Mouse (Mus musculus): Measurements from ENCODE around the gene Sgms1.

Gene Sgms1

GRCm38 (mm10) chr19:32356166-32356565, 33.3 kb downstream of the Sgms1 start:
- DNase-seq (ENCODE audit: low spot score): no peak

GRCm38 (mm10) chr19:32353447-32353846, 36.1 kb downstream of the Sgms1 start:
- DNase-seq (ENCODE audit: low spot score): no peak

DNA sequence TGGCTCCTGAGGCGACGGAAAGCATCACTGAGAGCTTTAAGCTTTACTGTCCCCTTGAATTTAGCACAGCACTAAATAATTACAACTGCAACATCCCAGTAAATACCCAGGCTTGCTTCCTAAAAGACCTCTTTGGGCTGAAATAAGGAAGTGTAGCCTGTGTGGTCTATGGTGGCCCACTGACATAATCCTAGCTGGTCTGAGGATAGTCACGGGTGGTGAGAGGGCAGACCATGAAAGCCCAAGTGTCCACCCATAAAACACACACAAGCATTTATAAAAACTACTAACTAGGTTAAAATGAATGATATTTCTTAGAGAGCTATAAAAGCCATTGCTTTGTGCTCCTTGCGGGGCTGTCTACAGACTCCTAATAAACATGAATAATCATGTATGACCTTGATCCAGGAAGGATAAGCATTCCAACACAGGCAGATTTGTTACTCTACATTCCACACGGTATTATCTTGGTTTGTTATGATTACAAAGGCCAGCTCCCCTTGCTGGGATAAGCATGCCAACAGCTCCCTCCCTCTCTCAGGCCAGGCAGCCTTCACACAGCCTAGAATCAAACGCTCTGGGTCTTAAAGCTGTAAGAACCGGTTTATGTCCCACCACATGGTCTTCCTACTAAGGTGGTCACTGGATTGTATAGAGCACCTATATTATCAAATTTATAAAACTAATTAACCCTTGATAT, 40.4 kb downstream of the Sgms1 start:
- no peak for DNase-seq (ENCODE audit: low spot score)

- DNase-seq (ENCODE audit: low spot score): no peak
These were observed 42.0 kb downstream of the Sgms1 start for GRCm38 (mm10) chr19:32347491-32347890.

DNA sequence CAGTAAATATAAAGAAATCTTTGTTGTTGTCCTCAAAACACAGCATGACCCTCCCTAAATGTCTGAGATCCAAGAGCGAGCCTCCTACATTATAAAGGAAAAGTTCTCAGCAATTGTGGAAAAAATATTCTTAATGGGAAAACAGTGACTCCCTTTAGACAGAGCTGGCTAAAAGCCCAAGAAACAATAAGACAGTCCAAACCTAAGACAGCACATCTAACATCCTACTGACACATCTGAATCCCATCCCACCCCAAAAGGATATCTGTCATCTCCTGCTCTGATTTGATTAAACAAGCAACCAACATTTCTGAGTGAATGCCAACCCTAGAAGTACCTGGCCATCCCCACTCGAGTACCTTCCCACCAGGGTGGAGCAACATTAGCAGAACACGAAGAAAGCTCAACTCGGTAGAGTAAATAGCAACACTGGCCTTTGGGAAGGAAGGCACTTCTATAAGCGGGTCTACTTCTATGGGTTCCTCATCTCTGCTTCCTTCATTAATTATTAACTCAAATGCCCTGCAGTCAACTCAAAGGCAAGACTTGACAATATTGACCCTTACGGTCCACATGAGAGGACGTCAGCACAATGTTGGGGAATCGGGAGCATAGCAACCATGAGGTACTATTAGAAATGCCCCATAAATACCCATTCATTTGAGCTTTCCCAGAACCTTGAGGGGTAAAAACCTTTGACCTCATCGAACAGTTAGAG, 42.7 kb downstream of the Sgms1 start:
- no peak for DNase-seq (ENCODE audit: low spot score)

DNA sequence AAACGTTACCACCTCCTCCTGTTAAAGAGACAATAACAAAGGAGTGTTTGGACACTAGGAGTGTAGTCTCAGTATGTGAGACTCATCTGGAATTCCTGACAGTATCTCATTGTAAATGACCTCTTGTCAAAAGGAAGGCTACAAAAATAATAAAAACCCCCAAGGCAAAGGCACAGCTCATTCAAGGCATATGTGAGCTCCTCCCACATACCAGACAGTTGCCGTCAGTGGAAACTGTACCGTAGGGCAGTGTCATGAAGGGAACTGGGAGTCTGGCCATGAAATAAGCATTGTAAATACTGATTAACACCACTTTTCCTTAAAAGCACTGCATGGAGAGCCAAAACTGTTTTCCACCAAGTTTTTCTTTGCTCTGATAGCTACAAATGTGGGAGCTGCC, 43.3 kb downstream of the Sgms1 start:
- no peak for DNase-seq (ENCODE audit: low spot score)

GRCm38 (mm10) chr19:32345181-32345745, 44.3 kb downstream of the Sgms1 start:
- DNase-seq (ENCODE audit: low spot score): no peak

DNA sequence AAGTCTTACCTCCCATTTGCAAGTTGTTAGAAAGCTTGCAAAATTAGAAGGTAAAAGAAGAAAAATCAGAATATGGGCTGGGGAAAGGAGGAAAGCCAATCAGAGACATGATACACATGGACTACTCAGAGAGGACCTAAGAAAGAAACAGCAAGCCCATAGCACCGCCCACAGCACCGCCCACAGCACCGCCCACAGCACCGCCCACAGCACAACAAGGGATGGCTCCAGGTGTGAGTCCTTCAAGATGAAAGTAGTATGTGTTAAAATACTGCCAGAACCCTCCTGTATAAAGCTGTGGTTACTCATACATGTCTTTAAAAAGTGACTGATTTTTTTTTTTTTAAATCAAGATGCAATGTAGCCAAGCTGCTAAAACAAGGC, 44.8 kb downstream of the Sgms1 start:
- DNase-seq (ENCODE audit: low spot score): no peak

- no peak for DNase-seq (ENCODE audit: low spot score)
These were observed 45.4 kb downstream of the Sgms1 start for GRCm38 (mm10) chr19:32343937-32344737.

DNA sequence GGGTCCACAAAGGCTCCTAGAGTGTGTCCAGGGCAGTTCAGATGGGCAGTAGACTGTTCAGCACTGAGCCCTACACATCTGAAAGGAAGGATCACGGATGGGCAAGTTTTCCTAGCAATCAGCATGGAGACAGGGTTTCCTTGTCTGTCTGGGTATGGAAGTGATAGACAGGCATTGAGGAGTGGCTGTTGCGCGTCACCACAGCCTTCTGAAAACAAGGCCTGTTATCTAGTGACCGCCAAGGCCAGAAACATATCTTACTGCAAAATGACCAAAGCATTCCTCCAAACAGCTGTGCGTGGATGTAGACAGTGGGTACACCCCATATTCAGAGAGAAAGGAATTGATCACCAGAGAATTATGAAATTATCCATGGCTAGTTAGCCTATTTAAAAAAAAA, 47.1 kb downstream of the Sgms1 start:
- no peak for DNase-seq (ENCODE audit: low spot score)

GRCm38 (mm10) chr19:32341091-32341490, 48.4 kb downstream of the Sgms1 start:
- DNase-seq (ENCODE audit: low spot score): no peak

- no peak for DNase-seq (ENCODE audit: low spot score)
These were observed 49.3 kb downstream of the Sgms1 start for GRCm38 (mm10) chr19:32340168-32340567.

GRCm38 (mm10) chr19:32337708-32338107, 51.8 kb downstream of the Sgms1 start:
- no peak for DNase-seq (ENCODE audit: low spot score)

DNA sequence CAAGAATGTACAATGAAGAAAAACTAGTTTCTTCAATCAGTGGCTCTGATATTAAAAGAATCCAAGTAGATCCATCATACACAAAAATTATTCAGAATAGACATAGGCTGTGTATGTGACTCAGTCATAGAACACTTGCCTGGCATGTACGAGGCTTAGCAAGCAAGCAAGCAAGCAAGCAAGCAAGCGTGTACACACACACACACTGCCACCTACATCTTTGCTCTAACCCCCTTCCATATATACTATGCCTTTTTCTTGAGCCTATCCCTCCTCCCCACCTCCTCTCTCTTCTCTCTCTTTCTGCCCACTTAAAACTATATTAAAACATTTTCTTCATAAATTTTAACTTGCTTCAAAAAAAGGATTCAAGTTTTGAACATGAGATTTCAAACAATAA, 54.8 kb downstream of the Sgms1 start:
- DNase-seq (ENCODE audit: low spot score): no peak

- DNase-seq (ENCODE audit: low spot score): no peak
These were observed 56.0 kb downstream of the Sgms1 start for GRCm38 (mm10) chr19:32333544-32333943.

GRCm38 (mm10) chr19:32332779-32333460, 56.6 kb downstream of the Sgms1 start:
- DNase-seq (ENCODE audit: low spot score): no peak

- no peak for DNase-seq (ENCODE audit: low spot score)
These were observed 59.3 kb downstream of the Sgms1 start for GRCm38 (mm10) chr19:32330231-32330630.

DNA sequence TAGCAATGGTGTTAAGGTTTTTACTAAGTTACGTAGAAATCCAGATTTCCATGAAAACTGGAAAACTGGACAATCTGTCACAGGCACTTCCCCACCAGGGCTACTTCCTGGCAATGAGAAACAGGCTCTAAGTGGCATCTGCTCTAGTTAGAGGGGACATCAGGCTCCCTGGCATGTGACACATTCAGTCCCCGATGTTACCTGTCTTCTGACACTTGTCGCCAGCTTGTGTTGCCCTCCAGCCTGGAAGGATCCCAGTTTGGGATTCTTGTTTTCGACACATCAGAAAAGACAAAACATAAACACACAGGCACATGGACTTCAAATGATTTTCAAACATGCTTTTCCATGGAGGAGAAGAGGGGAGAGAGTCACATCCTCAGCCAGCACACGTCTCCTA, 60.0 kb downstream of the Sgms1 start:
- DNase-seq (ENCODE audit: low spot score): no peak

GRCm38 (mm10) chr19:32328089-32328828, 61.3 kb downstream of the Sgms1 start:
- no peak for DNase-seq (ENCODE audit: low spot score)

DNA sequence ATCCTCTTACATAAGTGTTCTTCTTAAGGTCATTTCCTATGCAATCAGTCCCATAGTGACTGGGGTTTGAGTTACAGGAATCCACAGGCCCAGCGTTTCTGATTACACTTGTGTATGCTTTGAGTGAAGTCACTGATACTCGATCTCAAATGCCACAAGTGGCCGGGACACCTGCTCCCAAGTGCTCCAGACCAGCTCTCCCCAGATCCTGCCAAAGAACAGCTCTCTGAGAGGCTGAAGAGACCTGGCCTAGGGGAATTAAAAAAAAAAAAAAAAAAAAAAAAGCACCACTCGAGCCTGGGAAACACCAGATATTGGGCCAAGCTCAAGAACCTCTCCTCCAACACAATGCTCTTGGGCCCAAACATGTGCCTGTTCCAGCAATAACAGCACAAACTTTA, 62.9 kb downstream of the Sgms1 start:
- DNase-seq (ENCODE audit: low spot score): no peak

DNA sequence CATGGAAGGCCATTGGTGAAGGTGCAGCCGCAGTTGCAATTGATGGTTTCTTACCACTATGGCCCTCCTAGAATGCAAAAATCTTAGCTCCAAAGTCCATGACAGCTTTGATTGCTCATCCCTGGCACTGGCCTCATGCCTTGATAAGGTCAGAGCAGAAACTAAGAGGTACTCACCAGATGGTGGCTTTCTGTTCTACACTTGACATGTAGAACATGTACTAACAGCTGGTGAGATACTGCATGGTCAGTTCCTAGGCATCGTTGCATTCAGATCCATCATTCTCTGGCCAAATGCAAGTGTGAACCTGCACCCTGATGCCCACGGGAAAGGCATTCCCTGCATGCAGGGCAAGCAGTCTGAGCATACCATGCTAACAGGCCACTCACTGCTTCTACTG, 63.4 kb downstream of the Sgms1 start:
- no peak for DNase-seq (ENCODE audit: low spot score)

All from urinary bladder, postnatal 10 days (tissue).